Mouse (Mus musculus) hindbrain, embryonic 11.5 days (tissue): ENCODE measurements around the gene Igsf8. TPM values are rescaled to one million over a fixed set of nuclear protein-coding genes. Genes with fewer than 3 reads are reported as not detected.

ENCODE experiments used
- ATAC-seq: fragments of 200-750 bp; cut with Nextera tagmentation; 2 replicates; pipeline ENCODE4 v1.8.0; 2017; ENCODE audit warnings: mild to moderate bottlenecking, moderate TSS enrichment, moderate library complexity; ENCODE audit not compliant: low FRiP score
- DNase-seq: peaks from one replicate; pipeline ENCODE4 v3.0.0-alpha.2; 2015; ENCODE audit warnings: low spot score
- H3K27ac ChIP-seq: fragments of 300-500 bp; sonication (generic); 2 replicates; pipeline ENCODE4 v1.5.1; 2014; ENCODE audit warnings: mild to moderate bottlenecking, low read depth, low read length
- H3K27me3 ChIP-seq: fragments of 300-500 bp; sonication (generic); 2 replicates; pipeline ENCODE4 v1.6.1; 2014; ENCODE audit warnings: mild to moderate bottlenecking, low read length, moderate library complexity, mixed read lengths; ENCODE audit not compliant: control insufficient read depth, insufficient read depth
- H3K36me3 ChIP-seq: fragments of 300-500 bp; sonication (generic); 2 replicates; pipeline ENCODE4 v1.6.1; 2014; ENCODE audit warnings: mild to moderate bottlenecking, low read length, moderate library complexity, mixed read lengths; ENCODE audit not compliant: control insufficient read depth, insufficient read depth
- H3K4me1 ChIP-seq: fragments of 300-500 bp; sonication (generic); replicated peaks from 2 replicates; pipeline ENCODE4 v1.6.1; 2014; ENCODE audit warnings: low read length, mixed read lengths; ENCODE audit not compliant: control insufficient read depth, insufficient read depth
- H3K4me2 ChIP-seq: fragments of 300-500 bp; sonication (generic); replicated peaks from 2 replicates; pipeline ENCODE4 v1.6.1; 2014; ENCODE audit warnings: mild to moderate bottlenecking, low read depth, low read length
- H3K4me3 ChIP-seq: fragments of 300-500 bp; sonication (generic); 2 replicates; pipeline ENCODE4 v1.5.1; 2014; ENCODE audit warnings: low read depth, low read length
- H3K9ac ChIP-seq: fragments of 300-500 bp; sonication (generic); 2 replicates; pipeline ENCODE4 v1.6.1; 2014; ENCODE audit warnings: low read depth, low read length
- H3K9me3 ChIP-seq: fragments of 300-500 bp; sonication (generic); 2 replicates; pipeline ENCODE4 v1.6.1; 2016; ENCODE audit warnings: low read length; ENCODE audit not compliant: control insufficient read depth
- WGBS: fragments of 180-500 bp; shearing (Covaris S2); extraction: QIAGEN DNeasy Blood & Tissue Kit; methylation state at CpG from one replicate; pipeline ENCODE4 v1.1.7; 2014; 5-methylcytosine and 5-hydroxymethylcytosine counted together
- polyA plus RNA-seq: library from polyadenylated mRNA; unstranded; fragments of >200 nt; fragmentation: Nextera tagmentation; extraction: Ambion mirVana; gene quantifications from 2 replicates; pipeline ENCODE4 v1.2.1, GENCODE M21; 2014

Gene Igsf8
- polyA plus RNA-seq, 1 experiment from 2014 or later: 123 TPM

- H3K4me2 ChIP-seq: no peak overlapping the region
- WGBS: 81% methylated on average over 16 of the region's 16 CpGs
- no peaks in the 10 kb centered on the region for H3K36me3 ChIP-seq
- H3K27me3 ChIP-seq: no peaks in the 10 kb centered on the region
- no peaks in the 10 kb centered on the region for H3K9me3 ChIP-seq
- DNase-seq (no peak), ATAC-seq (no peak)
- no peaks in the 10 kb centered on the region for H3K4me1 ChIP-seq
- no peak overlapping the region for H3K9ac ChIP-seq
- H3K4me3 ChIP-seq: no peak overlapping the region
- no peak overlapping the region for H3K27ac ChIP-seq
These were observed 18.5 kb downstream of the Igsf8 start for GRCm38 (mm10) chr1:172279768-172280509.

- H3K27ac ChIP-seq: no peak overlapping the region
- H3K9ac ChIP-seq: no peak overlapping the region
- no peak for DNase-seq
- H3K4me3 ChIP-seq: no peak overlapping the region
- H3K27me3 ChIP-seq: no peaks in the 10 kb centered on the region
- no peaks in the 10 kb centered on the region for H3K4me1 ChIP-seq
- no peaks in the 10 kb centered on the region for H3K36me3 ChIP-seq
- ATAC-seq: no peak
- WGBS: 83% methylated on average over 10 of the region's 10 CpGs
- H3K4me2 ChIP-seq: no peak overlapping the region
- no peaks in the 10 kb centered on the region for H3K9me3 ChIP-seq
These were observed 20.2 kb downstream of the Igsf8 start for GRCm38 (mm10) chr1:172281522-172282254.

- no peak overlapping the region for H3K4me2 ChIP-seq
- no peak overlapping the region for H3K4me3 ChIP-seq
- H3K27ac ChIP-seq: no peak overlapping the region
- ATAC-seq (no peak), DNase-seq (no peak)
- no peaks in the 10 kb centered on the region for H3K4me1 ChIP-seq
- H3K36me3 ChIP-seq: no peaks in the 10 kb centered on the region
- no peak overlapping the region for H3K9ac ChIP-seq
- H3K27me3 ChIP-seq: no peaks in the 10 kb centered on the region
- 91% methylated on average over 6 of the region's 6 CpGs for WGBS
- H3K9me3 ChIP-seq: no peaks in the 10 kb centered on the region
These were observed 21.6 kb downstream of the Igsf8 start for GRCm38 (mm10) chr1:172283073-172283472.

- Histone ChIP-seq H3K27ac (no peak overlapping the region), H3K36me3 (no peaks in the 10 kb centered on the region), H3K4me3 (no peak overlapping the region), H3K4me1 (no peaks in the 10 kb centered on the region), H3K4me2 (no peak overlapping the region), H3K9ac (no peak overlapping the region), H3K9me3 (no peaks in the 10 kb centered on the region), H3K27me3 (no peaks in the 10 kb centered on the region)
- DNase-seq: no peak
- WGBS: 90% methylated on average over 14 of the region's 14 CpGs
- ATAC-seq: no peak
These were observed 22.8 kb downstream of the Igsf8 start for GRCm38 (mm10) chr1:172284221-172284620.

- no peaks in the 10 kb centered on the region for H3K27me3 ChIP-seq
- H3K9me3 ChIP-seq: no peaks in the 10 kb centered on the region
- no peak for DNase-seq
- no peaks in the 10 kb centered on the region for H3K36me3 ChIP-seq
- 74% methylated on average over 5 of the region's 5 CpGs for WGBS
- no peak overlapping the region for H3K4me2 ChIP-seq
- no peak overlapping the region for H3K27ac ChIP-seq
- no peak overlapping the region for H3K9ac ChIP-seq
- no peak overlapping the region for H3K4me3 ChIP-seq
- no peaks in the 10 kb centered on the region for H3K4me1 ChIP-seq
- ATAC-seq: no peak
These were observed 25.3 kb downstream of the Igsf8 start for GRCm38 (mm10) chr1:172286740-172287139.

GRCm38 (mm10) chr1:172288900-172289616 lies 27.6 kb downstream of the Igsf8 start:
- ATAC-seq: no peak

GRCm38 (mm10) chr1:172289617-172289946 lies 28.1 kb downstream of the Igsf8 start:
- Histone ChIP-seq H3K36me3 (no peaks in the 10 kb centered on the region), H3K27me3 (no peaks in the 10 kb centered on the region), H3K9me3 (no peaks in the 10 kb centered on the region), H3K4me3 (no peak overlapping the region), H3K27ac (no peak overlapping the region), H3K4me2 (no peak overlapping the region), H3K9ac (no peak overlapping the region), H3K4me1 (no peaks in the 10 kb centered on the region)
- DNase-seq: no peak
- 89% methylated on average over 3 of the region's 3 CpGs for WGBS
- no peak for ATAC-seq

More at GRCm38 (mm10) chr1:172288900-172289616, 27.6 kb downstream of the Igsf8 start:
- no peaks in the 10 kb centered on the region for H3K9me3 ChIP-seq
- WGBS: 90% methylated on average over 11 of the region's 11 CpGs
- H3K27ac ChIP-seq: no peak overlapping the region
- H3K4me2 ChIP-seq: no peak overlapping the region
- no peak overlapping the region for H3K4me3 ChIP-seq
- no peak overlapping the region for H3K9ac ChIP-seq
- no peaks in the 10 kb centered on the region for H3K27me3 ChIP-seq
- no peak for DNase-seq
- no peaks in the 10 kb centered on the region for H3K4me1 ChIP-seq
- H3K36me3 ChIP-seq: no peaks in the 10 kb centered on the region

GRCm38 (mm10) chr1:172292880-172293279 lies 31.4 kb downstream of the Igsf8 start:
- H3K4me1 ChIP-seq: peaks cover 8% of the 10 kb centered on the region
- ATAC-seq (no peak), DNase-seq (no peak)
- H3K36me3 ChIP-seq: no peaks in the 10 kb centered on the region
- no peak overlapping the region for H3K27ac ChIP-seq
- H3K4me2 ChIP-seq: no peak overlapping the region
- no peak overlapping the region for H3K4me3 ChIP-seq
- H3K27me3 ChIP-seq: no peaks in the 10 kb centered on the region
- WGBS: 95% methylated on average over 2 of the region's 2 CpGs
- no peaks in the 10 kb centered on the region for H3K9me3 ChIP-seq
- no peak overlapping the region for H3K9ac ChIP-seq
